Mouse (Mus musculus) kidney, postnatal 4 days (tissue): ENCODE measurements around the gene Tubb1.

Source experiments
- DNase-seq, 2 experiments: peaks; one replicate each; pipeline ENCODE4 v3.0.0; 2021; ENCODE audit warnings: mixed read lengths in 2 of 2

Gene Tubb1

GRCm38 (mm10) chr2:174450353-174450752, at the start of gene Tubb1:
Gene Tubb1, plus strand, starts transcription at chr2:174450695.
- DNase-seq: no peak

GRCm38 (mm10) chr2:174410222-174410621, 40.3 kb upstream of the Tubb1 start:
- DNase-seq: no peak

GRCm38 (mm10) chr2:174413127-174413526, 37.4 kb upstream of the Tubb1 start:
- no peak for DNase-seq

- DNase-seq: no peak
Observed at GRCm38 (mm10) chr2:174415001-174415730, 35.3 kb upstream of the Tubb1 start.

DNA sequence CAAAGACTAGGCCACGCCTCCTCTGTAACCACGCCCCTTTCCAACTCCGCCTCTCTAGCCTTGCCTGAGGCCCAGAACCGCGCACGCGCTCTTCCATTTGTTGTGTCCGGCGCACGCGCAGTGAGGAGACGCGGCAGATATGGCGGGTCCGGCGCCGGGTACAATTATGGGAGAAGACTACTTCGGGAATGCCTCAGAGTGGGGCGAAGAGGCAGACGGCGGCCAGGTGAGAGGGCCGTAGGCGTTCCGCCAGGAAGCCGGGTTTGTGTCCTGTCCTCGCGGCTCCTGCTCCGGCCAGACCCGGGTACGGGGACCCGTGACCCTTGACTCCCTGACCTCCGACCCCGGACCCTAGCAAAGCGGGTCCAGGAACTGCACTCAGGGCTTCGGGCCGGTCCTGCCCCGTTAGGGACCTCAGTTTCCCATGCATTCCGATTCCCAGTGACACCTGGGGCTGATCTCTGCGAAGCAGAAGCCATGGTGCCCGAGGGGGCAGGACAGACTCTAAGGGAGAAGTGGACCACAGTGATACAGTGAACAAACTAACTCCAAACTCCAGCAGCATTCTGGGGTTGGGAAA, 34.7 kb upstream of the Tubb1 start, which contains the start of gene Nelfcd:
Gene Nelfcd, plus strand, starts transcription at position 74 of the 580 bp plus-strand sequence.
- DNase-seq: peak; percentile 97

DNA sequence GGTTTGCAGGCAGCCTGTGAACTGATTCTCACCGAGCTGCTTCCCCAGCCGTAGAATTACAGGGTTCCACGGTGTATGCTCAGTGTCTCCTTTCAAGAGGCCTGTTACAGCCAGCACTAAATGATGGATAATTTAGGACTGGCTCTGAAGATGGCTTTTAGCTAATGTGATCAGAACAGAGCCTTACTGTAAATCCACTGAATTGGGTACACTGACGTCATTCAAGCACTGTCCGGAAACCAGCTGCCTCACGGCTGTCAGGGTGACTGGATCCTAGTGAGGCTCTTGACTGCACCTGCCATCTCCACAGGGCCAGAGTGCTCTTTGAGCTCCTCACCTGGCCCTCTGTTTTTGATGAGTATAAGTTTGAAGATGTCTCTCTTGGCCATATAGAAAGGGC, 29.4 kb upstream of the Tubb1 start:
- DNase-seq: no peak

- DNase-seq: no peak
Observed at GRCm38 (mm10) chr2:174424301-174425085, 26.0 kb upstream of the Tubb1 start.

GRCm38 (mm10) chr2:174426856-174427255, 23.6 kb upstream of the Tubb1 start:
- no peak for DNase-seq

DNA sequence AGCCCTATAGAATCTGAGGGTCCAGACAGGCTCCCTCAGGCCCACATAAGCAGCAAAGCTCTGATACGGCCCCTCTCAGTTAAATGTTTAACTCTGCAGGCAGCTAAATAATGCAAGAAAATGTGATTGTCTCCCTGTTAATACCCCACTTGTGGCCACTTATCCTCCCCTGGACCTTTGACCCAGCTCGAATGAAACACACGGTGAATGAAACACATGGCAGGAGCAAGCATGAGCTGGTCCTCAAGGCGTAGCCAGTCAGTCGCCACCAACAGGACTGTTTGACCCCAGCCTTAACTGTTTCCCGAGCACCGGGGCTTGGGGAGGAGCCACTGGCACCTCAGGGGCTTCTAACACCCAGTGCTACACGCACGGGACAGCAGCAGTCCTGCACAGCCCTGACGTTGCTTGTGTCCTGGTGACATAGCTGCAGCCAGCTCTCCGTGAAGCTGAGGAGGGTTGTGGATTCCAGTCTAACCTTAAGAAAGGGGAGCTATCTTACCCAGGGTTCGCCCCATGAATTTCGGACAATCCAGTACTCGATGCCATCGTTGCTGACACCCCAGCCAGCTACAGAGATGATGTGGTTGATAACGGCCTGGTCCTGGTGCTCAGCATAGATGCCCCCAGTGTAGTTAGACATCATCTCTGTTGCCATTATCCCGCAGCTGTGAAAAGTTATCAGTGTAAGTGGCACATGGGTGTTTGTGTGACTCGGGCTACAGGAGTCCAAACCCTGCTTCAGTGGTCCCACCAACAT, 22.2 kb upstream of the Tubb1 start:
- peak in 1 of 2 experiments; percentile 58 for DNase-seq

DNA sequence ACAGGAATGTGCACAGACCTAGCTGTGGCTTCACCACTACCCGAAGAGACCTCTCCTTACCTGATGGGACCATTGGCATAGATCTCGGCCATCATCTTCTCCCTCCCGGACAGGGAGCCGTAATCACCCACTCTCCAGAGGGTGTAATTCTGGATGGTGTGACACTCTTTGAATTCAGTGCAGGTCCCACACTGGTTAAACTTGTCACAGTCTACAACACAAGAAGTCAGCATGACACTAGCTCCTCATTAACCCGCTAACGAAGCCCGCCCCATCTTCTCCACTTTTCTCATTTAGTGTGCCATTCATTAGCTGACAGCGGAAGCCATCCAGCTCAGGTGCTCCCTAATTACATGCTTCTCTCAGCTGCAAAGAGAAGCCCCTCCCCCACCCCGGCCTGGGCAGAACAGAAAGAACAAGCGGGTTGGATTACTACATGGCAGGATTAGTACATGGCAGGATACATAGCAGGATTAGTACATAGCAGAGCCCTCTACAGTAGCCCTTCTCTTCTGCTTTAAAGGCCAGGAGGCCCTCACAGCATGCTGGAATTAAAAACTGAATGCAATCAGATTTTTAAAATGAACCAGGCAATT, 21.4 kb upstream of the Tubb1 start:
- peak; percentile 27 to 61 for DNase-seq

DNA sequence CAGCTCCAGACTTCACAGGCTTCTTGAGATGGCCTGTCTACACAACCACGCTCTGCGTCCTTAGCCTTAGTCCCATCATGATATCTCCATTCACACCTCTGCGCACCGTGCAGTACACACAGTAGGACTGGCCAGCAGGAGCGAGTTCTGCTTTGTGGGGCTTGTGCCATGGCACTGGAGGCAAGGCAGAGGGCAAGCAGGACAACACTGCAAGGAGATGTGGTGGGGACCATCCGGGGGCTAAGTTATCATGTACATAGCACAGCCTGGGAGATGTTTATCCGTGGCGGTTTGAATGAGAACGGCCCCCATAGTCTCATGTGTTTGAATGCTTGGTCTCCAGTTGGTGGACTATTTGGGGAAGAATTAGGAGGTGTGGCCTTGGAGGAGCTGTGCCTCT, 15.6 kb upstream of the Tubb1 start:
- DNase-seq: no peak

GRCm38 (mm10) chr2:174436076-174436701, 14.3 kb upstream of the Tubb1 start:
- DNase-seq: no peak

DNA sequence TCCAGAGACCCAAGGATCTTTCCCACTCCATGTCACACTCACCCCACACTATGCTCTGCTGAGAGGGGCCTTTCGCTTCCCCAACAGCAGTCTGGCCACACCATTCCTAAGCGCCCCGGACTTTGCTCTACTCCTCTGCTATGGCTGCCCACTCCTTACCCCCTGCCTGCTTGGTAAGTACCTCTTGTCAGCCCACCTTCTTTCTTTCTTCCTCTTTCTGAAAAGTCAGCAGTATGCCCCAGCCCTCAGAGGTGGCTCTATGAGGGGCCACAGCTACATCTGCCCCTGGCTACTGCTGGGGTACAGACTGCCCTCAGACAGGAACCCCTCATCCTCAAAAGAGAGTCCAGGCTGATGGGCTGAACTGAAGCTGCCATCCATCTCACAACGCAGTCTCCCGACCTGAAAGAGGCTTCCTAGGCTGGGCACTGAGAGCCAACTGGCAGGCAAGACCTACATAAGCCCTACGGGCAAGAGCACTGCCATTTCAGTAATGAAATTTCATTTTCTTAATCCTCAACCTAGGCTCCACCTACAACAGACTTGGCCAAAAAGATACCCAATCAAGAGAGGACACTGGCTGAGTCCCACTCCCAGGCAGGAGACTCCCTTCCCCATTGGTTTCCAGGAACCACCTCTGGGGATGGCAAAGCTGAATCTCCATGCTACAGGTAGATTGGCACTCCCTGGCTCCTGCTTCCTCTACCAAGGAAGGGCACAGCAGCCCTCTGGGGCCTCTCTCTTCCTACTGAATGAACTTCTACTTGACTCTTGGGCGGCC, 13.4 kb upstream of the Tubb1 start:
- DNase-seq: no peak

GRCm38 (mm10) chr2:174437697-174437982, 12.9 kb upstream of the Tubb1 start:
- no peak for DNase-seq

DNA sequence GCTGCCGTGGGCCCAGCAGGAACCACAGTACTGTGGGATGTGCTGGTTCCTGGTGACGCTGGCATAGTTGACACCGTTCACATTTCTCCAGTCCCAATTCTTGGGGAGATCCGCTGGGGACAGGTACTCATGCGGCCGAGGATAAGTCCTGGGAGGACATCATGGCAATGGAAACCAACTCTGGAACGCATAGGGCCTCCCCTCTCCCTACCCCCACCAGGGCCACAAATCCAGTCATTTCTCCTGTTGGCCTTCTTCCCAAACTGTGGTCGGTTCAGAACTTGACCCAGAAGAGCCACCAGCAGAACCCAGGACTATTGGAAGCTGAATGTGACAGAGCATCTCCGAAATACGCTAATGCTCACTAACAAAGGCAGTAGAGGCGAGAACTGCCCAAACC, 12.3 kb upstream of the Tubb1 start:
- no peak for DNase-seq

- DNase-seq: peak; percentile 80 to 85
Observed at GRCm38 (mm10) chr2:174438737-174439449, 11.6 kb upstream of the Tubb1 start, which contains the start of gene Ctsz. Gene Ctsz, minus strand, starts transcription at chr2:174439039.

DNA sequence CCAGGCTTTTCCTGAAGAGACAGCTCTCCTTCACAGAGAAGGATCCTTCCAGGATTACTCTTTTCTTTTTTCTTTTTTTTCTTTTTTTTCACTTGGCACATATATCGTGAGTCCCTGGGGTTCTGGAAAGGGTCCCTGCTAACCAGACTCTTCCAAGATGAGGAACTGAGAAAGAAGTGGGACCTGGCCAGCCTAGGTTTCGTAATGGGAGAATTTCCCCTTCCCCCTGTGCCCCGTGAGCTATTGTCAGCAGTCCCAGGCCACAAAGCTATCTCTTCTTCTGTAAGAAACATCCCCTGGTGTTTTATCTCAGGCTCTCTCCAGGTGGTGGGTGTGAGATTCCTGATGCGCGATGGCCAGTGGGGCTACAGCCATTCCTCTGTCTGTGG, 11.1 kb upstream of the Tubb1 start:
- no peak for DNase-seq

DNA sequence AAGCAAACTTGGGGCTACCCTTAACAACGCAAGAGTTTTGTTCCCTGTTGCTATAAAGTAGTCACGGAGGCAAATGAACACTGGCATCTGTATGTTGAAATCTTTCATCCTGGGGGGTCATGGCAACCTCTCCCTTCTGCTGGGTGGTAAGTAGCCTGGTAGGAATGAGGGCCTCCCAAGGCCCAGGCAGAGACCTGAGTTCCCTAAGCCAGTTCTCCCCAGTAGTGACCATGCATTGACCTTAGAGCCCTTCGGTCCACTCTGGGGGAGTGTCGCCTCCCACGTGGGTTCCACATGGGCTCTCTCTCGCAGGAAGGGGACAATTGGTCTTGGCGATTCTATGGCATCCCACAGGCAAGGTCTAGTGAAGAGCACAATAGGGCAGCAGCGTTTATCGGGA, 10.5 kb upstream of the Tubb1 start:
- DNase-seq: no peak

DNA sequence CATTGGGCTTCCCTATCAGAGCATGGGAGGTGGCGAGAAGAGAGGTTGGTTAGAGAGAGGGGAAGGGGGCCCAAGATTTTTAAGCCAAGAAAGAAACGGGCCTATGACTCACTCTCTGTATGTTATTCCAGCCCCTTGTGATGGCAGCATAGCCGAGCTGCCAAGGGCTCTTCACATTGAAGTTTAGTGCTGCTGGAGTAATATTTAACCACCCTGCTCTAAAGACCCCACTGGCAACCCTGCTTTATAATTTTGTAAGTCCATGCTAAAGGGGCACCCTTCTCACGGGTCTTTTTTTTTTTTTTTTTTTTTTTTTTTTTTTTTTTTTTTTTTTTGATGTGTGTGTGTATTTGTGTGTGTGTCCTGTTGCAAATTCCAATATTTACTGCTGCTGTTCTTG, 8.6 kb upstream of the Tubb1 start:
- DNase-seq: no peak

DNA sequence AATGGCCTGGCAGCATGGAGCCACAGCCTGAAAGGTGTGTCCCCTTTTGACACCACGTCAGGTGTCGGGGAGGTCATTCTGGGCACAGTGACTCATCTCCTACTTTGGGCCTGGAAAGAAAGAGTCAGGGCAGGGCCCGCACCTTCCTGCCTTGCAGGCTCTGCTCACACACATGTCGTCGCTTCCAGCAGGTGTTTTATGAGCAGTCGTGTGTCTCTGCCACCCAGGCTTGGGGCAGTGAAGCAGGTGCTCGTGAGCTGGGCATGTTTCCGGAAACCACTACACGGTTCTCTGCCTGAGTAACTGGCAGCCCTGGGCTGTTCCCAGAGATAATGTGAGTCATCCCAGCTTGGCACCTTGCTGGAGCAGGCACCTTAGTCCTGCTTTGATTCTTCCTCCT, 8.0 kb upstream of the Tubb1 start:
- DNase-seq: peak in 1 of 2 experiments; percentile 20

DNA sequence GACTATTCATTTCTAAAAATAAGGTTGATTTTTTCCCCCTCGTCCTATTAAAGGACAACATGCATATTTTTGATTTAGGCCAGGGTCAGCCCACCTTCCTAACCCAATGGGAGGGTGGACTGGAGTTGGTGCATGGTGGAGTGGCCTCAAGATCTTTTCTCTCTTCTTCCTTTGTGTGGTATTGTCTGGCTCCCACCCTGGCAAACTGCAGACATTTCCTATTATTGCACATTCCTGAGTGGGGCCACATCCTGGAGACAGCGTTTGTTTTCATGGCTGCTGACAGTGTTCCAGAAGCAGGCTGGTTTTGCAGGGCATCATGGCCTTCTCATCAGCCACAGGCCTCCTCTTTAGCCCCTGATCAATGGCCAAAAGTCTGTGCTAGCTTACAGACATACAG, 7.4 kb upstream of the Tubb1 start:
- DNase-seq: no peak
